Mouse (Mus musculus) testis, postnatal 10 days (tissue): ENCODE data around the gene 6030408B16Rik.

Experiments used
- DNase-seq: peaks from one replicate; pipeline ENCODE4 v3.0.0; 2021; ENCODE audit warnings: low spot score

Gene 6030408B16Rik

DNA sequence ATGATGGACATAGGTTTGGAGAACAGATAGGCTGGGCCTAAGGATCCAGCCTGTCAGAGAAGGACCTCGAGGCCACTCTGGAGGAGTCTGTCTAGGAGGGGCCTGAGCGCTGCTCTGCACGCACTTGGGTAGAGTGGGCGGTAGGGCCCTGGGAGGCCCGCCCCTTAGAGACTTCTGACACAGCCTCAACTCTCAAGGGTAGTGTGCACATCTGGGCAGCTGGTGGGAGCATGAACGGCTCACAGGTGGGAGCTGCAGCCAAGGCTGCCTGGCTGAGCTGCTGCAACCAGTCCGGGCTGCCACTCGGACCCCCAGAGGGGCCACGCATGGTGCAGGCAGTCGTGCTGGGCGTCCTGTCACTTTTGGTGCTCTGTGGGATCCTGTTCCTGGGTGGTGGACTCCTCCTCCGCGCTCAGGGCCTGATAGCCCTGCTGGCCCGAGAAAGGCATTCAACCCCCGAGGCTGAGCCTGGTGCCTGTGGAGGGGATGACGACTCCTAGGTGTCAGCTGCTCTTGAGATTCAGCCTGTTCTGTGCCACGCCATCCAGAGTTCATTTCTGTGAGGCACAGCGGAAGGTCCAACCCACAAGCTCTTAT is at the start of gene 6030408B16Rik:
6030408B16Rik (plus strand) TSS at position 188 of the 597 bp plus-strand sequence.
- DNase-seq: peak; percentile 64

DNA sequence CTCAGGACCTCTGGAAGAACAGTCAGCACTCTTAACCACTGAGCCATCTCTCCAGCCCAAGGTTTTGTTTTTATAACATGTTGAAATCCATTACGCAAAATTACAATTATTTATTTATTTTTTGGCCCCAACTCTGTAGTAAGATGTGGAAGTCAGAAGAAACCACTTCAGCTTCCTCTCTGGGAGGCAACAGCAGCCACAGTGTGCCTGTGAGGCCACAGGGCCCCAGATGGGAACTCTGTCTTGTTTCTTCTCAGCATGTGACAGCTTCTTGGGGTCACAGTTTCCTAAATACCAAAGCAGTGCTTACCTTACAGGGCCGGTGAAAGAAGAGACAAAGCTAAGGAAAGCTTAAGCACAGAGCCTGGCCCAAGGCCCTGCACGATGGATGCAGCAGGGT is 49.0 kb upstream of the 6030408B16Rik start:
- DNase-seq: no peak

DNA sequence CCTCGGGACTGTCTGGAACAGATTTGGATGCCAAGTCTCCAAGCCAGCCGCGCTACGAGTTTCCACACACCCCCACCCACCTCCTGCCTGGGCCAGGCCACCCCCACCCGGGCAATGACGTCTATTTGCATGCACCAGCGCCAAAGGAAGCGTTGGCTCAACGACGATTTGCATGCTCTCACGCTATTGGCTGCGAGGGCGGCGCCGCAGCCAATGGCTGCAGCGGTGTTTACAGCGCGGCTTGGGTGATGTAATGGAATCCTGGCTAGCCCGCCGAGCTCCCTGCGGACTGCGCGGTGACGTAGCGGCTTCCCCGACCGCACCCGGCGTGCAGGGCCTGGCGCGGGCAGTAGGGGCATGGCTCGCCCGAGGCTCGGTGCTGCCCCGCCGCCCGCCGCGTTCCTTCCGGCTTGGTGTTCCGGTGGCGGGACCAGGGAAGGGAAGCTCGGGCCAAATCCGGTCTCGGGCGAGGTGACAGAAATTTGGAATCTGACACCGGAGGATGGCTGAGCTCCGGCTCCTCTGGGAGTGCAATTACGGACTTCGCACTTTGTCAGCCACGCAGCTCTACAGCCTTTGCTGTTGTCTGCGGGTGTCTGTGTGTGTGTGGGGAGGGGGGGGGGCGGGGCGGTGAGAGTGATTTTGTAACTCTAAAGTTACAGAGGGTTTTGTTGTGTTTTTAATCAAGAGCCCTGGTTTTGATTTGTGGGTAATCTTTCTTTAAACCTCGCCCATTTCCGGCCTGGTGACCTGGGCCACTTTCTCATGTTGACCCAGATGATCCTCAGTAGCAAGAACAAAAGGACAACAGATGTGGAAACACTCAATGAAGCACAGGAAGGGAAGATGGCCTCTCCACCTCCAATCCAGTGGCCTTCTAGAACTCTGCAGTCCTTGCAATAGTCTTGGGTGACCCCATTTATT is 46.5 kb upstream of the 6030408B16Rik start:
- peak; percentile 93 for DNase-seq

DNA sequence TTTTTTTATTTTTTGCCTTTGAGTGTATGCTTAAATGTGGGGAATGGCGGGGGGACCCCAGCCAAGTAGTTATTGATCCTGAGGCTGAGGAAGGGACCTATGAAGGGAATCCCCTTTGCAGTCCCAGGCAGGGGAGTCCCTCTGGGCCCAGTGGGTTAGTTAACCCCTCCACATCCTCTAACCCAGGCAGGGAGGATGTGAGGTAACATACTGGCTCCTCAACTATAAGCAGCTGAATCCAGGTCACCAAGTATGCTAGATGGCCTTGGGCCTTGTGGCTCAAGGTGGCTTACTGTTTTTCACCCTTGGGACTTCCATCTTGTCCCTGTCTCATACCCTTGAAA is 45.9 kb upstream of the 6030408B16Rik start:
- DNase-seq: no peak

DNA sequence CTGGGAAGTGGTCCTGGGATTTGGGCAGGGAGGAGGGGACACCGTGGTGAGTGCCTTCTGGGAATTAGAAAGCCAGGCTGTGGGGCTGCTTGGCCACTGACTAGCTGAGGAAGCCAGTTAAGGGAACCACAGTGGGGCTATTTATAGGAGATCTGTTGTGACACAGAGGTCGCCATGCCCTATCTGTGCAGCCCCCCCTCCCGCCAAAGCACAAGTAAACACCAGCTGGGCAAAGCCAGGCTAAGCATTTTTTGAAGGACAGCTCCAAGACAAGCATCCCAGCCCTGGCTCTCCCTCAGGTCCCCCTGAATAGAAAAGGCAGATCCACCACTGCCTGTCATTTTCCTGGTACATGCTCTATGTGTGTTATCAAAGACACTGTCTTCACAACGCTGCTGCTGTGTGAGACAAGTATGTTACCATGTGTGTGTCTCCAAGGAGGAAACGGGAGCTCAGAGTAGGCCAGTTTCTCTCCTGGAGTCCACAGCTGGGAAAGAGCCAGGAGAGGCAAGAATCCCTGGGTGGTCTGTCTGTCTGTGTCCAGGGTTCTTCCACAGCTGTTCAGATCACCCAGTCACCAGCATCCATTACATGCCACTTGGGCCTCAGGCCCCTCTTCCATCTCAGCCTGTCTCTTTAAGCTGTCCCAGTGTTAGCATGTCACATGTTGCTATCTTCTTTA is 44.8 kb upstream of the 6030408B16Rik start:
- no peak for DNase-seq

DNA sequence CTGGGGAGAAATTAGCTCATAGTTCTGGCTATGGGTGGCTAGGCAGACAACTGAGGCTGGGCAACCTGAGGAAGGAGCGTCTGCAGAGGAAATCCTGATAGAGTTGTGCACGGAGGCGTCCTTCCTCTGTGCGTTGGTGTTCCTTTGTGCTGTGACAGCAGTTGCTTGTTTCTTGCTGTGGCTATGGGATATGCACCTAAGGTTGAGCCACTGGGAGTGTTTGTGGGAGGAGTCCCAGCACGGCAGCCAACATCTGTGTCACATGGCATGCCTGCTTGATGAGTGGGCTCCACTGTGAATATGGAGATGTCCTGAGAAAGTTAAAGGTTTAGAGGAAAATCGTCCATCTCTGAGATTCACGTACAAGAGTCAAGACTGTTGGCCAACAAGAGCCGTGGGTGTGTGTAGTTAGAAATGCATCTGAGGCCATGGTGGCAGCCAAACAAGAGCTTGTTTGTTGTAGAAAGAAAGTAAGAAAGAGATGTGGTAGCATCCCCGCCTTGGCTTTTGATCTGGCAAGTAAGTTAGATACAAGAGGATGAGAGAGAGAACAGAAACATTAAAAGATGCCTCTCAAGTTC is 42.7 kb upstream of the 6030408B16Rik start:
- DNase-seq: no peak

DNA sequence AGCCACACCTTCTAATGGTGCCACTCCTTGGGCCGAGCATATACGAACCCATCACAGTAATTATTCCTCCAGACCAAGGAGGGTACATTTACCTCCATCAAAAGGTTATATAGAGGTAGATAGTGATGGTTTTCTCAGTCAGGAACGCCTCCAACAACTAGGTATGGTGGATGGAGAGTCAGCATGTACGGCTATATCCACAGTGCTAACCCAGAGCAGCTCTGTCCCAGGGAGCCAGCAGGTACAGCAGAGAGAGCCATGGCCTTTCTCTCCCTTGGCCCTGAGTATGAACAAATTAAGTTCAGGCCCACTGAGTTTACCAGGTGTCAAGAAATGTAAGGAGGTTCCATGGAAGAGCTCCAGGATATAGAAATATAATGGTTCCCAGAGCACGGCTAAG is 41.1 kb upstream of the 6030408B16Rik start:
- no peak for DNase-seq

DNA sequence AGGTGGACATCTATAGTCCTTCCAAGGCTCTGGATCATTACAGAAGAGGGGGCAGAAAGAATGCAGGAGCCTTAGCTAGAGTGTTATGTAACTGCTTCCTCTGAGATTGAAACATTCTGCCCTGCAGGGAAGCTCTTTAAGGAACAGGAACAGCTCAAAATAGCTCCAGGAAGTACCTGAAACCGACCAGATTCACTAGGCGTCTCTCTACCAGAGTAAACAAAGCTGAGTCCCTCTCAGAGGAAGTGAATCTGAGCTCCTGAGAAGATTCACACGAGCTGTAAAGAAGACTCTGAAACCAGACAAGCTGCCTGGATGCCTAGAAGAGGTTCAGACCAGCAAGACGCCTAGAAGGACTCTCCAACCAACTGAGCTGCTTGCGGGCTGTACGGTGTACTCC is 40.4 kb upstream of the 6030408B16Rik start:
- no peak for DNase-seq

DNA sequence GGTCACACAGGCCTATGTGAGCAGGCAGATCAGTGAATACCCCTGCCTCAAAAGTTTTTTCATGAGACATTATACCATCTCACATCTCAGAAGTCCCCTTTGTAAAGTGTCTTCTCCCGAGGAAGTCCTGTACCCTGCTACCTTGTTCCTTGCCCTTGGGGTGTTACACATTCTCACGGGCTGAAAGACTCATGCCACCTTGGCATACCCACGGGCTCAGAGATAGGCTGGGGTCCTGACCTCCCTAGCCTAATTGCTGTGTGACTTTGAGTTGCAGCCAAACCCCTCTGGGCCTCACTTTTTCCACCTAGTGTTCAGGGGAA is 39.5 kb upstream of the 6030408B16Rik start:
- no peak for DNase-seq

DNA sequence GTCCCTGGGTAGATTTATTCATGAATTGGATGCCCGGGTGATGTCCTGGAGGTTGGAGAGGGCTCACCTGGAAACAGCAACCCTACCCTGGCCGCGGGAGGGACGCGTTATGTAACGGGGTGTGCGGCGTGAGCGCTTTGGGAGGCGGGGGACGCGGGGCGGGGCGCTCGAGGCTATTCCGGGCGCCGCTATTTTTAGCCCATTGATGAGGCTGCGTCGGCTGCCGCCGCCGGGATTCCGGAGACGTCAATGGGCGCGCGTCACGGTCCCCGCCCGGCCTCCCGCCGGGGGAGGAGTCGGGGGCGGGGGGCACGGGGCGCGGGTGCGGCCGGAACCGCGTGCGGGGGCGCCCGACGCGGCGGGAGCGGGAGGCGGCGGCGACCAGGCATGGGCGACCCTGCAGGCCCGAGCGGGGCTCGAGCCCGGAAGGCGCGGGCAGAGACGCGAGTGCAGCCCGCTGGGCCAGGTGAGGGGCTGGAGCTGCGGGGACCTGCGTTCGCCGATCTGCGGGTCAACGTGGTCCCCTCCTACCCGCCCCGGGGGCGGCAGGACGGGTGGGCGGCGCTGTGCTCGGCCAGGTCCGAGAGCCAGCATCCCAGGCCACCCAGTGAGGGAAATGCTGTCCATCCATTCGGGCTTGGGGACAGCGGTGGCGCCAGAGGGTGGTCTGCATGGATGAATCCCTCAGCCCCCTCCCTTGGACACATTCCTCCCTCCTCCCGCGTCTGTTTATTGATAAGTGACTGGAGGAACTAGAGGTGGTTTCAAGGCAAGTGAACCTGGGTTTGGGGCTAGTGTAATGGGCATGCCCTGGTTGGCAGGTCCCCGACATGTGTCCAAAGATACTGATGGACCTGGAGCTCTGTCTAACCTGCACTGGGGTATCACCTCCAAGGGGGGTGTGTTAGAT is 38.9 kb upstream of the 6030408B16Rik start, which contains the start of gene Nr4a1:
Nr4a1 (plus strand) TSS at position 384 of the 910 bp plus-strand sequence.
- DNase-seq: peak; percentile 79

DNA sequence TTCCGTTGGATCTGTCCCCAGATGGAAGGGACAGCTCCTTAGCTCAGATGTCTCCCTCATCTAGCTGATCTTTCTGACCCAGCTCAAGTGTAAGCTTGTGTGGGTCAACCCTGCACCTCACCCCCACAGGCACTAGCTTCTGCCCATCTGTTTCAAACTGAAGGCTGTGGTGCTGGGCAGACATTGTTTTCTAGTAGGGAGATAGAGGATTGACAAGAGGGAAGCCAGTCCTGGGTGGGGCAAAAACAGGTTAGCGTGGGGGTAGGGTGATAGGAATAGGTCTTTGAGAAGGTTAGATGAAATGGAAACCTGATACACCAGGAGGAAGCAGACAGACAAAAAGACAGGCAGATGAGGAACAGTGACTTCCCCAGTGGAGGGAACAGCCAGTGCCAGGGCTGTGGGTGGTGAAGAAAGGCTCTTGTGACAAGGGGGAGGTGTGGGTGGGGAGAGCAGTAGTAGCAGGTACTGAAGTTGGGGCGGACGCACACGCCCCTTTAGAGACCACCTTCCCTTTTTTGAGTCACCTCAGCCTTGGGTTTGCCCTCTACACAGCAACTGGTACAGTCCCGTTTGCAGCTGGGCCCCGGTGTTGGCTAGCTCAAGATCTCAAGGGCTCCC is 37.1 kb upstream of the 6030408B16Rik start:
- DNase-seq: peak; percentile 42

DNA sequence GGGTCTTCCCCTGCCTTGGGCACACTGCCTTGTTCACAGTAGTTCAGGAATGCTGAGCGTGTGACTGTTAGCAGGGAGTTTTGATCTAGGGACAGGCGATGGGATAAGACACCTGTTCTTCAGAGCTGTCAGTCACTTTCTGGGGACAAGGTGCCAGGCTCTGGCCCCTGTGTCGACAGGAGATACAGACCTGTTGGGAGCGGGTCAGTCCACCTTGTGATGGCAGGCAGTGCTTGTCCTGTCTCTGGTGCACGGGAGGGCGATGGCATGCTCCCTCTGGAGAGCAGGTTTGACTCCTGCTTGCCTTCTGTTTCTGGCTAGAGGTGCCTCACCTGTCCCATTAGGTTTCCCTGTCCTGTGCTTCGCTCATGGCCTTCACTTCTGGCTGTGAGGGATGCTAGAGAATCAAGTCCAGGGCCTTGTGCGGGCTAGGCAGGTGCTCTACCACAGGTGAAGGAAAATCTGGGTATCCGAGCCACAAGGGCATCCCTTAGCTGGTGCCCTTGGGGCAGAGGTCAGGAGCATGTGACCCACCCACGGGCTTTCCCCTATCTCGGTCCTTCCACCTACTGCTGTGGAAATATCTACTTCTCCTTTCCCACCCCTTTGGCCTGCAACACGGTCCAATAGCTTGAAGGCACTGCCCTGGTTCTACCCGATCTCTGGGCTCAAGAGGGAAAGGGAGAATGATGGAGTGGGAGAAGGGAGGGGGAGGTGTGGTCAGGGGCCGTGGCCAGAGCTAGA is 36.4 kb upstream of the 6030408B16Rik start:
- DNase-seq: peak; percentile 40

DNA sequence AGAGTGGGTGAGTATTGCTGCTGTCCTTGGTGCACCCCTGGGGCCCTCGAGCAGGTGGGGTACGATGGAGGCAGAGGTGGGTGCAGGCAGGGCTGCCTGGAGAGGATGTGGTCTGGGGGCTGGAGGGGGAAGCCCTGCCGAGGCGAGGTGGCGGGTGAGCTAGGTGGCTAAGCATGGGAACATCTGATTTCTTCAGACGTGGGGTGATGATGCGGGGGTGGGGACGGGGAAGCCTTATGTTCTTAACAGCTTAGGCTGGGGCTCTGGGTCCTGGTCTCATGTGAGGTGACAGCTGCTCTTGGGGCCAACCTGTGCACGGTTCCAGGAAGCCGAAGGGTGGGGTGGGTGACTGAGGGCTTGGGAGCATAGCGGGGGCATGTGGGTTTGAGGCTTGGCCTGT is 34.6 kb upstream of the 6030408B16Rik start:
- DNase-seq: peak; percentile 44

DNA sequence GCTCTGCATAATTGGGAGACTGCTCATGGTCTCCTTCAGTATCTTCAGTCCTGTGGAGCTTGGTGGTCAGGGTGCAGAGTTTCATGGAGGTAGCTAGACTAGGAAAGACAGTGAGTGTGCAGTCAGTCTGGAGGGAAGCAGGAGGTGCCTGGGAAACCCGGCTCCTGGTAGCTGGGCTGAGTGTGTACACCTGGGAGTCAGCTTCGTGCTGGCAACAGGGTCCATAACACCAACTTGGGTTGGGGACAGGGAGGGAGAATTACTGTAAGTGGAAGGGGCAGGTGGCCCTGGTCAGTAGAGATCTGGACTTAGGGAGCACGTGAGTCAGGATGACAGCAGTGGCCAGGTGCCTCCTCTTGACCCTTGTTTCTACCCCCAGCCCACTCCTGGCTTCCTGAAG is 33.1 kb upstream of the 6030408B16Rik start:
- DNase-seq: no peak

DNA sequence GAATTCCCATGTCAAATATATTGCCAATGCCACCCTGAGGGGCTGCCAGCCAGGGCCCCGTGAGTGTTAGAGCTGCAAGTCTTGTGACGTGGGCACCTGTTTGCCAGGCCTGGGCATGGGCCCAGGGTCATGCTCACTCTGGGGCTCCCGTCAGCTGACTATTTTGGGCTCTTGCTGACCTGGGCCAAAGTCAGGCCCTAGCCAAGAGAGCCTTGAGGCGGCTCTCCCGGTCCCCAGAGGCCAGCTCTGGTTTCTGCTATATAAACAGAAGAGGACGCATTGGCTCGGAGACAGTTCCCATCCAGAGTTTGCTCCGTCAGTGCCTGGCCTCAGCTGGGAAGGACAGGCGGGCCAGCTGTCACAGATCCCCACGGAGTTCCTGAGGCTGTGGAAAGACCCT is 32.6 kb upstream of the 6030408B16Rik start:
- DNase-seq: no peak

DNA sequence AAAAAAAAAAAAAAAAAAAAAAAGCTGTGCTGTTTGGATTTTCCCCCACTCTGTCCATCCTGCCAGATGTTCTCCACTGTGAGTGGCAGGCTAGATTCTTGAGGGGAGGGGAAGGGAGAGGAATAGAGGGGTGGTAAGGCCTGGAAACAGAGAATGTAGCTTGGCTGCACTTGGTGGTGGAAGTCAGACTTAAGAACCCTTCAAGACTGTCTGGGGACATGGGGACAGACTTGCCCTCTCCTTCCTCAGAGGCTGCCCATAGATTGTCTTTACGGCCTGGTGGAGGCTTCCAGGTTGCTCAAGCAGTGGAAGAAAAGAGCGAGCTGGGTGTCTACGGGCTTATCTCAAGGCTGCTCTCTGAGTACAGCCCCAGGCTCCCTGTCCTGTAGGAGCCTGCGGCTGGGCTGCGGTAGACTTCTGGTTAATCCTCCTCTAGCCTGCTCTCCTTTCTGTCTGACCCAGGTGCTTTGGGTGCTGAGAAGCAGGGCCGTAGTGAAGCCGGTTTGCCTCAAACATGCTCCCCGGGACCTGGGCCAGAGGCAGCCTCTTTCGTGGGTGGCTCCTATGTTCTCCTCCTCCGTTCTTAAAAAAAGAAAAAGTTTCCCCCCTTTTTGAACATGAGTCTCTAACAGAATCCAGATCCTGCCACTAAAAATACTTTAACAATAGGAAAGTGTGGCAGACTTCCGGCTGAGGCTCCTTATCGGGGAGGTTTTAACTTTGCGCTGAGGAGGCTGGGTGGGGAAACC is 32.0 kb upstream of the 6030408B16Rik start:
- no peak for DNase-seq

DNA sequence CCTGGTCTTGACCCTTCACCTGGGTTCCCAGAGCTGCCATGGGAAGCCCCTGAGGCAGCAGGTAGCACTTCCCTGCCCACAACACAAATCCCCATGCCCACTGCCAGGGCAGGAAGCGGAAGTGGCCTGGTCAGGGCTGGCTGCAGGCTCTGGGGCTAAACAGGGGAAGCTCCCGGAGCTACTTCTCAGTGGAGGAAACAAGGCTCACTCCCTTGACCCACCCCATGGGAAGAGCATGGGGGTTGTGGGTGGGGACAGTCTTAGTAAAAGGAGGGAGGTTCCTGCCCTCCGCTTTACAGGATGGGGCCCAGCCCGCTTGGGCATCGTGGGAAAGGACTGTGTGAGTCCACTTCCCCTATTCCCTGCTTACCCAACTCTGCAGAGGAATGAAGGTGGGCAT is 30.5 kb upstream of the 6030408B16Rik start:
- DNase-seq: peak; percentile 38

DNA sequence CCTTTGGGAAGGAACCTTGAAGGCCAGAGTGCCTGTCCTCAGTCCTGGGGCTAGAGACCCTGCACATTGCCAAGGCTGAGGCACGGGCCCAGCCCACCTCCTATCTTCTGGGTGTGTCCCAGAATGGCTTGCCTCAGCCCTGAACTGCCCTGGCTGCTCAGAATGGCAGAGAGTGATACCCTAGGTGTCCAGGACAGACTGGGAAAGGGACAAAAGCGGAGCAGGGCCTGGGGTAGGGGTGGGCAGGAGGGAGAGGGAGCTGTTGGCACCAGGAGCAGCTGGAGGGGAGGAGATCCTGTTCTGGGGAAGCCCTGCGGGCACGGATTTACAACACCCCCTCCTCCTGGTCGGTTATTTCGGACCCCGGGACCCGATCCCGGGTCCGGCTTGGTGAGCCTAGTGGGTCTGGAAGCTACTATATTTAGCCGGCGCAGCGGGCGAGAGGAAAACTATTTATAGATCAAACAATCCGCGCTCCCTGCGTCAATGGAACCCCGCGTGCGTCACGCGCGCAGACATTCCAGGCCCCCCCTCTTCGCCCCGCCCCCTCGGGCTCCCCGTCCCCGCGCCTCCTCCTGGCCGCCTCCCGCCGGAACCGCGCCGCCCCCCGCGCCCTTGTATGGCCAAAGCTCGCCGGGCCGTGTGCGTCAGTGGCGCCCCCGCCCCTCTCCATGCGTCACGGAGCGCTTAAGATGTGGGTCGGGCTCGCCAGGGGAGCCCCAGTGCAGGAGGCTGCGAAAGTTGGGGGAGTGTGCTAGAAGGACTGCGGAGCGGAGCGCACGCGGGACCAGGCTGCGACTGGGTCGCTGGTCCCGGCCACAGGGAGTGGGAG is 26.7 kb upstream of the 6030408B16Rik start:
- DNase-seq: peak; percentile 98
